Mouse (Mus musculus): ENCODE results near the gene Pcare.
"Not testable (repeated sequence)": the region's sequence is repeated elsewhere in the genome, so short reads cannot be mapped to it uniquely, and the experiment has no call there.

The Pcare gene

DNA sequence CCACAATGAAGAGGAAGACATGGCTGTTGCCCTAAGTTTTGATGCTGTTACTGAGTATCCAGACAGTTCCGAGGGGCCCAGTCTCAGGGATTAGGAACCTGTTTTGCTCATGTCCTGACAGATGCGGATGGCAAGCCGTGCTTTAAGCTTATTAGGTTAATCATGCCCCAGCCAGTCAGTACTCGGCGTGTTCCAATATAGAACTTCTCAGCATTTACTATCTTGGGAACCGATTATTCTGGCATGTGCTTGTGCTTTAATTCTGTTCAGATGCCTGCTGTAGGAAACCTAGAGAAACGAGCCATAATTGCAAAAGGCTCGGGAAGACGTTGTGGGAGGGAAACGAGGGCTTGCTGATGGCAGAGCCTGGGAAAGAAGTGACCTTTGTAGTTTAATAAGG, at the start of gene Pcare:
Gene Pcare, minus strand, starts transcription at position 64 of the 400 bp plus-strand sequence.
- DNase-seq (ENCODE audit: low read depth), result no peak

GRCm38 (mm10) chr17:71795521-71796205, 43.0 kb upstream of the Pcare start:
- DNase-seq (ENCODE audit: low read depth), result no peak

DNA sequence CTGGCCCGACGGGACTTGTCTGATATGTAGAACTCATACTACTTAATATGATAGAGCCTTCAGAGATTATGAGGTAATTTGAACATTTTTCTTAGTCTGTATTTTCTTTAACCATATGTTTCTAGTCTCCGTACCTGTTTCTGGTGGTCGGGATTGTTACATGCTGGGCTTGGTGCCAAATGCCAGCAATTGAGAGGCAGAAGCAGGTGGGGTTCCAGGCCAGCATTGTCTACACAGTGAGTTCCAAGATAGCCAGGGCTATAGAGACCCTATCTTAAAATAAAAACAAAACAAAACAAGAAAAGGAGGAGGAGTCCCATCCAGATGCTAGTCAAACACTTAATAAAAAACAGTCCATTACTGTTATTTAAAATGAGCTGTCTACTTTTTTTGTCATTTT, 38.9 kb upstream of the Pcare start:
- DNase-seq (ENCODE audit: low read depth), result no peak

DNA sequence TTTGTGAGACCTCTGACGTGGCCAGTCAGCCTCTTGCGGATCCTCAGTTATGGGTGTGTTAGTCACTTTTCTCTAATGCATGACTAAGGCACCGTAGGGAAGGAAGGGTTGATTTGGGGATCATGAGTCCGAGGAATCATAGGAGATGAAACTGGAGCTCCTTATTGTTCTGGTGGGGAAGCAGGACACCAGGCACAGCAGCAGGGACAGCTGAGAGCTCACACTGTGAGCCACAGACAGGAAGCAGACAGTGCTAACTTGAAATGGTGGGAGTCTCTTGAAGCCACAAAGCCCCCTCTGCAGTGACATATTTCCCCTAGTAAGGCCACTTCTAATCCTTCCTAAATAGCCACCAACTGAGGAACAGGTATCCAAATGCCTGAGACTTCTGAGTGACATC, 38.4 kb upstream of the Pcare start:
- DNase-seq (ENCODE audit: low read depth), result no peak

DNA sequence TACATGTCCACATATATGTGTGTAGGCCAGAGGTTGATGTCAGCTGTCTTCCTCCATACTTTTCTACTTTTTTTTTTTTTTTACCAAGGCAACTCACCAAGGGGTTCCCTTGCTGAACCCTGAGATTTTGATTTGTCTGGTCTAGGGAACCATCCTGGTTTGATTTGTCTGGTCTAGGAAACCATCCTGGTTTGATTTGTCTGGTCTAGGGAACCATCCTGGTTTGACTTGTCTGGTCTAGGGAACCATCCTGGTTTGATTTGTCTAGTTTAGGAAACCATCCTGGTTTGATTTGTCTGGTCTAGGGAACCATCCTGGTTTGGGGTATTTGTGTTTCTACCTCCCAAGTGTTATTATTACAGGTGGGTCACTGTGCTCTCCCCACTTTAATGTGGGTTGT, 33.8 kb upstream of the Pcare start:
- no peak for DNase-seq (ENCODE audit: low read depth)

DNA sequence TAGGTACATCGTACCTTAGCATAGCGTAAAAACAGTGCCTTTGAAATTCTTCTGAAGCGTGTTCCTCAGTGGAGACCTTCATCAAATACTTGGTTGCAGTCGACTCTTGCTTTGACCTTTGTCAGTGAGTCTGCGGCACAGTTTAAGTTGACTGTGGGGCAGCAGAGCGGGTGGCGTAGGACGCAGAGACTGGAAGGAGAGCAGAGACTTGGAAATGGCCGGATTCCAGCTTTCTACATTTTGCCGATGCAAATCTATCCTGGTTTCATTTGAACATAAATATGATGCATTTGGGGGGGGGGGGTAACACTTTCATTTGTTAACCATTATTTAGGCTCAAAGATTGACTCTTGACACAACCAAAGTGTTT, 30.7 kb upstream of the Pcare start:
- no peak for DNase-seq (ENCODE audit: low read depth)

DNA sequence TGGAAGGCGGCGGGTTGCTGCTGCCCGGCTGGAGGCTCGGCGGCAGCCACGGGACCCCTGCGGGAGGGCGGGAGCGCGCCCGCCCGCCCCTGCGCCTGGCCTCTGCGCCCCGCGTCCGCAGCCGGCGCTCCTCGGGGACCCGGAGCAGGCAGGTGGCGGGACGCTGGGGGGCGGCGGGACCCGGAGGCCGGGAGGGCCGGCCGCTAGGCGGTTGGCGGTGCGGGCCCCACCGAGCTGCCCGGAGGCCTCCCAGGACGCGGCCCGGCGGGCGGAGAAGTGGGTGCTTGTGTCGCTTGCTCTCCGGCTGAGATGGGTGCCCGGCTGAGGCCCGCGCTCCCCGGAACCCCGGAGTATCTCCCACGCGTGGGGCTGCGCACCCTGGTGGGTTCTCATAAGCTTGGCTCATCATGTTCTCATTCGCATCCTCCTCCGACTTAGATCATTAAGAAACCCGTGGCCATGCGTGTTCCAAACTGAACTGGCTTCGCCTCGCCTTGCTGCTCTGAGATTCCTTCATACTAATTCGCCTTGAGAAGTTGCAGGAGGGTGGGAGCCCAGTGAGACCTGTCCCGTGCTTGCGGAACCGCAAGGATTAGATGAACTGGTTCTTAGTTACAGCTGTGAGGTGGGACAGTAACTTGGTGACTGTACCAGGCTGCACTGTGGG, 30.1 kb upstream of the Pcare start:
- DNase-seq (ENCODE audit: low read depth), result no peak

GRCm38 (mm10) chr17:71782242-71782698, 29.6 kb upstream of the Pcare start:
- DNase-seq (ENCODE audit: low read depth), result no peak

- DNase-seq (ENCODE audit: low read depth), result no peak
These were observed 28.3 kb upstream of the Pcare start for GRCm38 (mm10) chr17:71780945-71781344.

- DNase-seq (ENCODE audit: low read depth), result no peak
These were observed 27.8 kb upstream of the Pcare start for GRCm38 (mm10) chr17:71780490-71780889.

DNA sequence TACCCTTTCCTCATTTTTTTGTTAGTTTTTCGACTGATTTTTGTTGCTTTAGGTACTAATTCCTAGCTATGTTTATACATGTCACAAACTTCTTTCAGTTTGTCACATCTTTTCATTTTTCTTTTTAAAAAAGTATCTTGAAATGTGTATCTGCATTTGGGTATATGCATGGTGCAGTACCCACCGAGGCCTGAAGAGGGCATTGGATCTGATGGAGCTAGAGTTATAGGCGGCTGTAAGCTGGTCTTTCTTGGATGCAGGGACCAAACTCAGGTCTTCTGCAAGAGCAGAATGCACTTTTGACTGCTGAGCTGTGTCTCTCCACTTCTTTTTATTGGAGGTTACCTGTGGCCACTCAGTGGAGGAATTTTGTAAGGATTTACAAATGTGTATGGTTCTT, 26.0 kb upstream of the Pcare start:
- DNase-seq (ENCODE audit: low read depth), result no peak

DNA sequence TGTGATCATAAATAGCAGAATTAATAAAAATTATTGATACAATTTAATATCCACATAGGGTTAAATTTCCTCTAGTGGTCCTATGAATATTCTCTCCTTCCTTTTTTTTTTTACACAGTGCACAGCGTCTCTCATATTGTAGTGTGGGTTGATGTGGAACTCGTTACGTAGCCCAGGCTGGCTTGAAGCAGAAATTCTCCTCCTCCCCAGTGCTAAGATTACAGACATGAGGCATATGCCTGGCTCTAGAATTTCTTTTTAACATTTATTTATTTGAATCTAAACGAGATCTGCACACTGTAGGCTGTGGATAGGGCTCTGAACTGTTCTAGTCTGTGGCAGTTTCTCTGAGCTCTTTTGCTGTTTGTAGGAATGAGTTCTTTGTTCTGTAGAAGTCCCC, 22.6 kb upstream of the Pcare start:
- no peak for DNase-seq (ENCODE audit: low read depth)

- no peak for DNase-seq (ENCODE audit: low read depth)
These were observed 21.5 kb upstream of the Pcare start for GRCm38 (mm10) chr17:71774173-71774572.

DNA sequence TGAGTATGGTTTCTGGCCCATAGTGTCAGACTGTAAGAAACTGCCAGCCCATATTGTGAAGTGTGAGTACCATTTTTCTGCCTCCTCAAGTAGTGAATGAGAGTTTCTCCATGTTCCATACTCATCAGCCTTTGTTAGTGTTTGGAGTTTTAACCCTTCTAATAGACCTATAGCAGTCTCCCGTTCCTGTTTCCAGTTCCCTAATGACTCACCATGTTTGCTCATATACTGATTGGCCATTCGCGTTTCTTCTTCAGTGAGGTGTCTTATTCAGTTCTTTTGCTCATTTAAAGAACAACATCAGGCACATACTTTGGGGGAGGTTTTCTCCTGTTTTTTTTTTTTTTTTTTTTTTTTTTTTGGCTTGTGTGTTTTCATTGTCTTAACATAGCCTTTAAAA, 18.0 kb upstream of the Pcare start:
- DNase-seq (ENCODE audit: low read depth), result no peak

DNA sequence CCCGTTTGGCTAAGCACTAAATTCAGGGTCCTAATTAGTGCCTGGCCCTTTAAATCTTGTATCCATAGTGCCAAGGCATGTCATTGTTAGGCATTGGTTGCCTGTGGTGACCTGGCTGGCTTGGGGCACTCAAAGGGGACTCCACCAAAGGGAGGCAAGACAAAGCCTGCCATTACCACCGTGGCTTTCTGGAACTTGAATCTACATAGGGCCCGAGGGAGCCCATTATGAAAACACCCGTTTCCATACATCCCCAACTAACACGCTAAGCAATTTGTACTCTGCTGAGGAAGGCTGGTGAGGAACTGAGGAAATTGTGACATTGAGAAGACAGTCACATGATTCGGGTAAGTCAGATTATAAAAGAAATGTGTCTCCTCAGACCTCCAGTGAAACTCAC, 16.9 kb upstream of the Pcare start:
- DNase-seq (ENCODE audit: low read depth), result no peak

- DNase-seq (ENCODE audit: low read depth), result not testable (repeated sequence)
These were observed 15.5 kb upstream of the Pcare start, which contains the start of gene Clip4 for GRCm38 (mm10) chr17:71768173-71768572. TSS of gene Clip4 (plus strand) at chr17:71768473.

DNA sequence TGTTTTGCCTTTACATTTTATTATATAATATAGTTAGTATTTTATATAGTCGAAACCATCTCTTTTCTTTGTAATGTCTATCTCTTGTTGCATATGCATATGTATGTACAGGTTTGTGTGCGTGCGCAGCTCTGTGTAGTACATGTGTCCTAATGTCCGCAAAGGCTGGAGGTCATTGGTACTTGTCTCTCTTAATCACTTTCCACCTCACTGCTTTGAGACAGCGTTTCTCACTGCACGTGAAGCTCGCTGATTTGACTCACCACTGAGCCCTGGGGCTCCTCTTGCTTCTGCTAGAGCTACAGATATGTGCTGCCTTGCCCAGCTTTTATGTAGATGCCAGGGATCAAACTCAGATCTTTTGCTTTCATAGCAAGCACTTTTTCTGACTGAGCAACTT, 7.8 kb upstream of the Pcare start:
- DNase-seq (ENCODE audit: low read depth), result no peak

GRCm38 (mm10) chr17:71749616-71750168, 3.0 kb downstream of the Pcare start:
- DNase-seq (ENCODE audit: low read depth), result no peak

DNA sequence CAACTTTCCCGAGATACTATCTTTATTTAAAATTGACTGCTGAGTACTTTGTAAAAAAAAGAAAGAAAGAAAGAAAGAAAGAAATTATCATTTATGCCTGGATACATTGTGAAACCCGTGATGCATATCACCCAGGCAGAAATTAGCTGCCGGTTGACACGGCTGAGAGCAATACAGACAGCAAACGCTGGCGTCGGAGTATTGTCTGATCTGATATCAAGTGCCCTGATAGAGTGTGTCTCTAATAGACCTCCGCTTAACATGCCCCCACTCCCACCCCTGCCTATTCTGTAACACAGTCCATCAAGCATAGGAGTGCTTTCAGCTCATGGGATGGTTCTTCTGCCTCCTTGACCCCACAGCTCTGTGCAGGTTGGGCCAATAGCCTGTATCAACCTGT, 5.1 kb downstream of the Pcare start:
- no peak for DNase-seq (ENCODE audit: low read depth)

DNA sequence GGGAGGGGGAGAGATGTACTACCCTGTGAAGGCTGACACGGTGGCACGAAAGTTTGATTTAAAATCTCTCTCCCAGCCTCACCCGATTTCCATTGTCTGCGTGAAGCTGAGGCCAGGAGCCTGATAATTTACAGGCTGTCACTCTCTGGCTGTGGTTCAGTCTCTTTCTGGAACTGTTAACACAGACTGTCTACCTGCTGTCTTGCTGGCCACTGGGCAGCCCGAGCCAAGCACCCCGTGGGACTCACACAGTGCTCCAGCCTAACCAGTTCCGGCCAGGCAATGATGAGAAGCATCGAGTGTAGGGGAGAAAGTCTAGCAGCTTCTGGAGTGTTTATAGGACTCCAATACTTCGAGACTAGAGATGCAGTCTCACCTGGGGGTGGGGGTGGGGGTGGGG, 6.6 kb downstream of the Pcare start:
- no peak for DNase-seq (ENCODE audit: low read depth)

GRCm38 (mm10) chr17:71742935-71743334, 9.8 kb downstream of the Pcare start:
- no peak for DNase-seq (ENCODE audit: low read depth)

DNA sequence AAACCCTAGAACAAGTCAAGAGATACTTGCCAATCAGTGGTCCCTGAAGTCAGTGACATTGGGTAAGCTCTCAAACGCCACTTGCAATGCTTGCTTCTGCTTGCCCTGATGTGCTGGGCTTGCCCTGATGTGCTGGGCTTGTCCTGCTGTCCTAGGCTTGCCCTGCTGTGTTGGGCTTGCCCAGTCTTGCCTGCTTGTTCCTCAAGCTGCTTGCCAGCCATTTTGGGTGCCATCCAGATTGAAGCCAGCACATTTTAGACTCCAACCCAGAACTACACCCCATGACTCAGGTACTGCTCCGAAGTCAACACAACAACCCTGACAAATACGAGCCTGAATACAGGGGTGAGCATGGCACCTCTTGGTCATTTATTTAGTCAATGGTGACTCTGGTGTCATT, 10.5 kb downstream of the Pcare start:
- DNase-seq (ENCODE audit: low read depth), result no peak

- no peak for DNase-seq (ENCODE audit: low read depth)
These were observed 16.3 kb downstream of the Pcare start for GRCm38 (mm10) chr17:71736442-71736841.

DNA sequence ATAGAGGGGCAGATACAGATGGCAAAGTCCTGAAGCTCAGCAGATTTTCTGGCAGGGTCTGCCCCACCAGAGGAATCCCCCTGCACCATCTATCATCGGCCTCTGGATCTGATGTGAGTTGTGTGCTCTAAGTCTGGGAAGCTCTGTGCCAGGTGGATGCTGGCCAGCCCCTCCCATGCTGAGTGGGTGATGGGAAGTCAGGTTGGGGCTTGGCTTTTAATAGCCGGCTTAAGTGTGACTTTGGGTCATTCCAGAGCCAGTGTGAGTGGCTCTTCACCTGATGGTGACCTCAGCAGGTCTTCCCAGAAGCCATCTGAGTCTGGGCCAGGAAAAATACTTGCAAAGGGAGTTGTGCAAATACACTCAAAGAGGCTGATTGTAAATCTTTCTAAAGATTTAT, 22.0 kb downstream of the Pcare start:
- DNase-seq (ENCODE audit: low read depth), result no peak
